Mouse (Mus musculus) forebrain, embryonic 13.5 days (tissue): Measurements from ENCODE around the gene Tob2. TPM values are rescaled to one million over a fixed set of nuclear protein-coding genes. Genes with fewer than 3 reads are reported as not detected.
A peak's percentile ranks its signal among the peaks of the same experiment; 100 is the strongest.

Experiments used
- ATAC-seq: fragments of 200-750 bp; cut with Nextera tagmentation; 2 replicates; pipeline ENCODE4 v1.8.0; 2017
- H3K27ac ChIP-seq: fragments of 300-500 bp; sonication (generic); 2 replicates; pipeline ENCODE4 v1.5.1; 2015; ENCODE audit warnings: inconsistent platforms, mild to moderate bottlenecking, moderate library complexity
- H3K27me3 ChIP-seq: fragments of 300-500 bp; sonication (generic); 2 replicates; pipeline ENCODE4 v1.6.1; 2015; ENCODE audit warnings: mild to moderate bottlenecking, inconsistent platforms
- H3K36me3 ChIP-seq: fragments of 300-500 bp; sonication (generic); 2 replicates; pipeline ENCODE4 v1.6.1; 2015; ENCODE audit warnings: mild to moderate bottlenecking, inconsistent platforms; ENCODE audit not compliant: poor library complexity, severe bottlenecking
- H3K4me1 ChIP-seq: fragments of 300-500 bp; sonication (generic); 2 replicates; pipeline ENCODE4 v1.6.1; 2015; ENCODE audit warnings: inconsistent platforms
- H3K4me2 ChIP-seq: fragments of 300-500 bp; sonication (generic); 2 replicates; pipeline ENCODE4 v1.6.1; 2015; ENCODE audit warnings: inconsistent platforms, mild to moderate bottlenecking, moderate library complexity
- H3K4me3 ChIP-seq: fragments of 300-500 bp; sonication (generic); 2 replicates; pipeline ENCODE4 v1.5.1; 2015; ENCODE audit warnings: mild to moderate bottlenecking, inconsistent platforms
- H3K9ac ChIP-seq: fragments of 300-500 bp; sonication (generic); 2 replicates; pipeline ENCODE4 v1.6.1; 2015; ENCODE audit warnings: mild to moderate bottlenecking, inconsistent platforms
- H3K9me3 ChIP-seq: fragments of 300-500 bp; sonication (generic); replicated peaks from 2 replicates; pipeline ENCODE4 v1.6.1; 2016; ENCODE audit warnings: inconsistent platforms
- WGBS: fragments of 180-500 bp; shearing (Covaris S2); methylation state at CpG from one replicate; pipeline ENCODE4 v1.1.7; 2015; 5-methylcytosine and 5-hydroxymethylcytosine counted together
- polyA plus RNA-seq: library from polyadenylated mRNA; unstranded; fragments of >200 nt; fragmentation: Nextera tagmentation; extraction: Ambion mirVana; gene quantifications from 2 replicates; pipeline ENCODE4 v1.2.1, GENCODE M21; 2015

Tob2 gene
- polyA plus RNA-seq, 1 experiment from 2014 or later = 19.1 TPM

DNA sequence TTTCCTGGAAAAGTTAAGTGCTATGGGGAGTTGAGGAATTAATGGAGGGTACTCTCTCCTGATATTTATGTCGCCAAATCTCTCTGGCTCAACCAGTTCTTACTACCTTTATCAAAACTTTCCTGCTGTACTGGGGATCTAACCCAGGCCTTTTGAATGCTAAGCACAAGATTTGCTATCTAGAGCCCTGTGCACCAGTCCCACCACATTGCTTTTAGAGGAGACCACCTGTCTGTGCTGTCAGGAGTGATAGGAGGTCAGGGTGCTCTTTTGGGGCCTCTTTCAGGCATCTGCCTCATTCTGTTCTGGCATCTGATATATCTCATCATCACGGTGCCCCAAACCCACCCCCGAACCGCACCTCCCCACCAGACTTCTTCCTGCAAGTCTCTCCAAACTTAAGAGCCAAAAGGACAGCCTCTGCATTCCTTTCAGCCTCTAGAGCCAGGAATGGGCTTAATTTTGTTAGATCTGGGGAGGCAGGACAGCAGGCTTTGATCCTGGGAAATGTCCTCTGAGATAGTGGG is 55.1 kb downstream of the Tob2 start:
- 61% methylated on average over 4 of the region's 4 CpGs for WGBS
- ATAC-seq = no peak
- peak overlapping the region; percentile 60 for H3K4me2 ChIP-seq

DNA sequence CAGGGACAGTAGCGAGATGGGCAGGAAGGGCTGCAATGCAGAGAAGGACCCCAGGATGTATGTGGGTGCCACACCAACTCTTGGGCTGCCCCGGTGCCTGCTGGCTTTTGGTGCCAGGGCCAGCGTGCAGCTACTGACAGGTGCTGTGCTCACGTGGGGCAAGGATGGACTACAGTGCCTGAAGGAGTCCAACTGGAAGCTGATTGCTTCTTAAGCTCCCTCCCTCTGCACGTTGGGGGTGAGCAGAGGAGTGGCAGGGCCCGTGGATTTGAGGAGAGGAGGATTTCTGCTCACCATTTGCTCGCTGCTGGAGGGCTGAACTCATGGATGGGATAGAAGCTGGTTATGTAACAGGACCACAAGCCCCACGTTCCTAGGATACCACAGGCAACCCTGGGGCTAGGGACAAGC is 55.6 kb downstream of the Tob2 start:
- H3K27me3 ChIP-seq = no peaks in the 10 kb centered on the region
- ATAC-seq = no peak; the same call in 1 of the 2 replicates
- H3K4me1 ChIP-seq = peaks cover 28% of the 10 kb centered on the region
- WGBS = 12% methylated on average over 8 of the region's 8 CpGs
- H3K36me3 ChIP-seq = no peaks in the 10 kb centered on the region
- H3K9ac ChIP-seq = peak overlapping the region; percentile 60
- peak overlapping the region; percentile 79 for H3K27ac ChIP-seq
- no peaks in the 10 kb centered on the region for H3K9me3 ChIP-seq
- H3K4me2 ChIP-seq = peak overlapping the region; percentile 60
- H3K4me3 ChIP-seq = peak overlapping the region; percentile 27

More for the DNA sequence above, 55.1 kb downstream of the Tob2 start:
- H3K36me3 ChIP-seq = no peaks in the 10 kb centered on the region
- no peak overlapping the region for H3K4me3 ChIP-seq
- H3K9ac ChIP-seq = peak overlapping the region; percentile 60; the same call in 1 of the 2 replicates
- no peaks in the 10 kb centered on the region for H3K9me3 ChIP-seq
- H3K27me3 ChIP-seq = no peaks in the 10 kb centered on the region
- peaks cover 28% of the 10 kb centered on the region for H3K4me1 ChIP-seq
- no peak overlapping the region for H3K27ac ChIP-seq

DNA sequence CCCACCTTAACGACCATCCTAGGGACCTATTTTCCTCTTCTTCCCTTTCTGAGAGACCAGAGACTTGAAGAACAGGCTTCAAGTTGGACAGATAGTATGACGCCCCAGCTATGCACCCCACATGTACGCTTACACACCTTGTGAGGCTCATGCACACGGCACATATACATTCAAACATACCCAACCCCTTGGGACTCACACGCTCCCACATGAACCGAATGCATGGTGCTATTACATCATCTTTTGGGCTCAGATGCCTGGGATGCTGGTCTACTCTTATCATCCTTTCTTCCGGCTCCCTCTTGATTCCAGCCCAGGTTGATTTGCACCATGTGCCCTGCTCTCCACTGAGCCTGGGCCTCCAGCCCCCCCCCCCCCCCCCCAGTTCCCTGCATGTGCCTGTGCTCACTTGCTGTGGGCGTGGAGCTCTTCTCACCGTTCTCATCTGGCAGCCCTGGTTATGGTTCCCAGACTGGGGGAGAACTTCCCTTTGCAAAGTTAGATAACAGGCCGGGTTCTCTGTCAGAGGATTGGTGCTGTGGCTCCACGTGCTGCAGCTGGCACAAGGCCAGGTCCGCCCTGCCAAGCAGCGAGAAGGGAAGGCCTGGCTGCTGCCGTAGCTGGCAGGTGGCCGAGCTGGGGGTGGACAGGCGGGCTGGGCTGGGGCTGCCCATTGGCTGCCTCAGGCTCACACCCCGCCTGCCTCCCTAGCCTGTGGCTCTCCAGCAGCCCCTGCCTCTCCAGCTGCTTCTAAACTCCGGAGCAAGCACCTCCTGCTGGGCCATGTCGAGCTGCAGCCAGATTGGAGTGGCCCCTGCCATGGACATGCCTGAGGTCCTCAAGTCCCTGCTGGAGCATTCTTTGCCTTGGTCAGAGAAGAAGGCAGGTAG is 56.4 kb downstream of the Tob2 start, which contains the start of gene Tef:
Gene Tef, plus strand, starts transcription at position 421 of the 890 bp plus-strand sequence.
- WGBS = 23% methylated on average over 19 of the region's 19 CpGs
- peak; percentile 98 for ATAC-seq
- peaks cover 28% of the 10 kb centered on the region for H3K4me1 ChIP-seq
- H3K9me3 ChIP-seq = no peaks in the 10 kb centered on the region
- H3K4me2 ChIP-seq = peak within 1 kb of the TSS; percentile 60
- H3K27me3 ChIP-seq = no peaks in the 10 kb centered on the region
- no peaks in the 10 kb centered on the region for H3K36me3 ChIP-seq
- H3K4me3 ChIP-seq = peak within 1 kb of the TSS; percentile 27
- peak within 1 kb of the TSS; percentile 79 for H3K27ac ChIP-seq
- peak within 1 kb of the TSS; percentile 60 for H3K9ac ChIP-seq

DNA sequence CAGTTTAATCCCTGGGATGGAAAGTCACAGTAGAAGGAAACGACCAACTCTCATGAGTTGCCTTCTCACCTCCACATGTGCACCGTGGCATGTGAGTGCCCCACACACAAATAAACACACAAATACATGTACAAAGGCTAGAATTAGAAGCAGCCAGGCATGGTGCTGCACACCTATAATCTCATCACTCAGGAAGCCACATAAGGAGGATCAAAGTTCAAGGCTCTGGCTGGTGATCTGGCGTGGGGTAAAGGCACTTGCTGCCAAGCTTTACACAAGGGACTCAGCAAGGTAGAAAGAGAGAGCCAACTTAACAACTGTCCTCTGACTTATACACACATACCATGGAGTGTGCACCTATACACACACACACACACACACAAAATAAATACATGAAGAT is 58.2 kb downstream of the Tob2 start:
- no peak overlapping the region for H3K9ac ChIP-seq
- no peaks in the 10 kb centered on the region for H3K9me3 ChIP-seq
- no peak overlapping the region for H3K4me3 ChIP-seq
- peaks cover 21% of the 10 kb centered on the region for H3K4me1 ChIP-seq
- peaks cover 8% of the 10 kb centered on the region for H3K36me3 ChIP-seq
- no peaks in the 10 kb centered on the region for H3K27me3 ChIP-seq
- no peak for ATAC-seq
- WGBS = 90% methylated on average over 3 of the region's 3 CpGs
- H3K27ac ChIP-seq = no peak overlapping the region
- no peak overlapping the region for H3K4me2 ChIP-seq

DNA sequence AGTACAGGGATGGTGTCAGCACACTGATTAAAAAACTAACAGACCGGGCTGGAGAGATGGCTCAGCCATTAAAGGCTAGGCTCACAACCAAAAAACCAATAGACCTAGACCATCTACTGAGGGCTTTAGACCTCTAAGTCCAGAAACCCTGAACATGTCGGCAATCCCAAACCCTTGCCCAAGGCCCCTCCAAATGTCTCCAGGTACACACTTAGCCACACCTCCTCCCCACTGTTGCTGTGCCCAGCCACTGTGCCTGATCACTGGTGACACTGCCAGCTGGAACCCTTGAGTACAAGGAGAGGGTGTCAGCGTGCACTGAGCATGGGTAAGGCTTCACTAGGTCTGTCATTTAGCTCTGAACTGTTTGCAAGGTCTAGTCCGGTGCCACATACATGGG is 60.2 kb downstream of the Tob2 start:
- Histone ChIP-seq H3K9me3 (no peaks in the 10 kb centered on the region), H3K4me1 (peaks cover 16% of the 10 kb centered on the region), H3K36me3 (peaks cover 27% of the 10 kb centered on the region), H3K4me2 (no peak overlapping the region), H3K4me3 (no peak overlapping the region), H3K9ac (no peak overlapping the region), H3K27ac (no peak overlapping the region), H3K27me3 (no peaks in the 10 kb centered on the region)
- no peak for ATAC-seq
- 94% methylated on average over 4 of the region's 4 CpGs for WGBS

Other genes starting within 250 kb of the Tob2 start
- 30.9 and 33.8 TPM in 2 replicates for gene L3mbtl2, start 194.9 kb downstream of the Tob2 start, polyA plus RNA-seq
- 7.4 and 7.7 TPM in 2 replicates for gene Chadl, start 161.5 kb downstream of the Tob2 start, polyA plus RNA-seq
- gene Zc3h7b, start 113.7 kb downstream of the Tob2 start, polyA plus RNA-seq = 41.5 and 44.3 TPM in 2 replicates
- gene Rangap1, start 113.3 kb downstream of the Tob2 start, polyA plus RNA-seq = 141 and 160 TPM in 2 replicates
- gene Tef, start 56.4 kb downstream of the Tob2 start, polyA plus RNA-seq = 24.2 and 24.9 TPM in 2 replicates
- gene Phf5a, start 13.1 kb upstream of the Tob2 start, polyA plus RNA-seq = 159 and 177 TPM in 2 replicates
- 202 and 211 TPM in 2 replicates for gene Aco2, start 13.5 kb upstream of the Tob2 start, polyA plus RNA-seq
- 85.7 and 86.0 TPM in 2 replicates for gene Polr3h, start 67.4 kb upstream of the Tob2 start, polyA plus RNA-seq
- 60.6 and 74.9 TPM in 2 replicates for gene Csdc2, start 78.0 kb upstream of the Tob2 start, polyA plus RNA-seq
- 62.2 and 62.5 TPM in 2 replicates for gene Pmm1, start 102.1 kb upstream of the Tob2 start, polyA plus RNA-seq
- gene 1700029P11Rik, start 121.7 kb upstream of the Tob2 start, polyA plus RNA-seq = not detected in 2 replicates
- 59.9 and 65.3 TPM in 2 replicates for gene Xrcc6, start 129.0 kb upstream of the Tob2 start, polyA plus RNA-seq
- gene Desi1, start 175.1 kb upstream of the Tob2 start, polyA plus RNA-seq = 36.7 and 38.4 TPM in 2 replicates
- gene Snu13, start 188.8 kb upstream of the Tob2 start, polyA plus RNA-seq = 270 and 290 TPM in 2 replicates
- gene 4930407I10Rik, start 200.4 kb upstream of the Tob2 start, polyA plus RNA-seq = not detected in 2 replicates
- gene Mei1, start 211.2 kb upstream of the Tob2 start, polyA plus RNA-seq = 0.04 and 0.14 TPM in 2 replicates